Mouse (Mus musculus) E14TG2a.4 (cell line): Measurements from ENCODE around the gene Slc25a39.

Experiments
- H3K27me3 ChIP-seq: 2 replicates; pipeline ENCODE4 v1.6.1; 2014; ENCODE audit warnings: low read length, control low read depth; ENCODE audit not compliant: insufficient read depth
- H3K36me3 ChIP-seq: 2 replicates; pipeline ENCODE4 v1.6.1; 2014; ENCODE audit warnings: low read length, control low read depth; ENCODE audit not compliant: insufficient read depth
- H3K4me1 ChIP-seq: replicated peaks from 2 replicates; pipeline ENCODE4 v1.6.1; 2014; ENCODE audit warnings: low read depth, low read length, control low read depth
- H3K4me3 ChIP-seq: replicated peaks from 2 replicates; pipeline ENCODE4 v1.5.1; 2014; ENCODE audit warnings: mild to moderate bottlenecking, low read length
- H3K9me3 ChIP-seq: 2 replicates; pipeline ENCODE4 v1.6.1; 2014; ENCODE audit warnings: low read length, control low read depth
- CTCF ChIP-seq: conservative IDR thresholded peaks from 2 replicates; pipeline ENCODE4 v1.5.1; 2014; ENCODE audit warnings: low read length
- NANOG ChIP-seq: IDR thresholded peaks from 2 replicates; pipeline ENCODE4 v1.6.1; 2014; ENCODE audit warnings: borderline replicate concordance, low read length, mixed read lengths
- POU5F1 ChIP-seq: IDR thresholded peaks from 2 replicates; pipeline ENCODE4 v1.6.1; 2014; ENCODE audit warnings: low read length, borderline replicate concordance

Gene Slc25a39

GRCm38 (mm10) chr11:102445891-102446361 lies 38.2 kb upstream of the Slc25a39 start:
- Histone ChIP-seq H3K9me3 (no peaks in the 10 kb centered on the region), H3K4me3 (peak overlapping the region; percentile 88), H3K27me3 (peaks cover 73% of the 10 kb centered on the region), H3K4me1 (peaks cover 66% of the 10 kb centered on the region), H3K36me3 (no peaks in the 10 kb centered on the region)
- TF ChIP-seq POU5F1 (no peak), NANOG (no peak), CTCF (no peak)

GRCm38 (mm10) chr11:102445264-102445890 lies 37.6 kb upstream of the Slc25a39 start:
- Histone ChIP-seq H3K9me3 (no peaks in the 10 kb centered on the region), H3K27me3 (peaks cover 69% of the 10 kb centered on the region), H3K4me3 (peak overlapping the region; percentile 88), H3K4me1 (peaks cover 70% of the 10 kb centered on the region), H3K36me3 (no peaks in the 10 kb centered on the region)
- TF ChIP-seq POU5F1 (no peak), NANOG (no peak), CTCF (no peak)

GRCm38 (mm10) chr11:102444781-102445180 lies 37.0 kb upstream of the Slc25a39 start:
- Histone ChIP-seq H3K36me3 (no peaks in the 10 kb centered on the region), H3K4me1 (peaks cover 75% of the 10 kb centered on the region), H3K4me3 (no peak overlapping the region), H3K27me3 (peaks cover 67% of the 10 kb centered on the region), H3K9me3 (no peaks in the 10 kb centered on the region)
- TF ChIP-seq NANOG (no peak), CTCF (no peak), POU5F1 (no peak)

GRCm38 (mm10) chr11:102444321-102444720 lies 36.6 kb upstream of the Slc25a39 start:
- Histone ChIP-seq H3K4me3 (no peak overlapping the region), H3K36me3 (no peaks in the 10 kb centered on the region), H3K27me3 (peaks cover 67% of the 10 kb centered on the region), H3K9me3 (no peaks in the 10 kb centered on the region), H3K4me1 (peaks cover 75% of the 10 kb centered on the region)
- TF ChIP-seq POU5F1 (no peak), NANOG (no peak), CTCF (no peak)

GRCm38 (mm10) chr11:102443740-102444139 lies 36.0 kb upstream of the Slc25a39 start:
- Histone ChIP-seq H3K27me3 (peaks cover 68% of the 10 kb centered on the region), H3K4me1 (peaks cover 75% of the 10 kb centered on the region), H3K9me3 (no peaks in the 10 kb centered on the region), H3K36me3 (no peaks in the 10 kb centered on the region), H3K4me3 (no peak overlapping the region)
- TF ChIP-seq CTCF (no peak), POU5F1 (no peak), NANOG (no peak)

- no peak for TF ChIP-seq POU5F1
- no peak for TF ChIP-seq CTCF
- TF ChIP-seq NANOG = no peak
- no peaks in the 10 kb centered on the region for H3K36me3 ChIP-seq
- H3K4me3 ChIP-seq = no peak overlapping the region
- peaks cover 65% of the 10 kb centered on the region for H3K27me3 ChIP-seq
- peaks cover 66% of the 10 kb centered on the region for H3K4me1 ChIP-seq
- no peaks in the 10 kb centered on the region for H3K9me3 ChIP-seq
Observed at GRCm38 (mm10) chr11:102442089-102442488, 34.3 kb upstream of the Slc25a39 start.

- H3K9me3 ChIP-seq = no peaks in the 10 kb centered on the region
- TF ChIP-seq CTCF = peak; percentile 92
- TF ChIP-seq NANOG = no peak
- TF ChIP-seq POU5F1 = no peak
- H3K4me1 ChIP-seq = peaks cover 68% of the 10 kb centered on the region
- H3K36me3 ChIP-seq = peaks cover 2% of the 10 kb centered on the region
- H3K4me3 ChIP-seq = no peak overlapping the region
- peaks cover 59% of the 10 kb centered on the region for H3K27me3 ChIP-seq
Observed at GRCm38 (mm10) chr11:102441434-102441833, 33.7 kb upstream of the Slc25a39 start.

- H3K27me3 ChIP-seq = peaks cover 47% of the 10 kb centered on the region
- H3K4me3 ChIP-seq = peak overlapping the region; percentile 46; the same call in 1 of the 2 replicates
- peaks cover 14% of the 10 kb centered on the region for H3K36me3 ChIP-seq
- H3K9me3 ChIP-seq = no peaks in the 10 kb centered on the region
- H3K4me1 ChIP-seq = peaks cover 68% of the 10 kb centered on the region
- TF ChIP-seq CTCF (no peak), POU5F1 (no peak), NANOG (no peak)
Observed at GRCm38 (mm10) chr11:102440255-102440654, 32.5 kb upstream of the Slc25a39 start.
